Mouse (Mus musculus) lung, postnatal 14 days (tissue): ENCODE measurements around the gene Igsf9.

Experiments used
- DNase-seq: peaks from one replicate; pipeline ENCODE4 v3.0.0; 2021

The Igsf9 gene

DNA sequence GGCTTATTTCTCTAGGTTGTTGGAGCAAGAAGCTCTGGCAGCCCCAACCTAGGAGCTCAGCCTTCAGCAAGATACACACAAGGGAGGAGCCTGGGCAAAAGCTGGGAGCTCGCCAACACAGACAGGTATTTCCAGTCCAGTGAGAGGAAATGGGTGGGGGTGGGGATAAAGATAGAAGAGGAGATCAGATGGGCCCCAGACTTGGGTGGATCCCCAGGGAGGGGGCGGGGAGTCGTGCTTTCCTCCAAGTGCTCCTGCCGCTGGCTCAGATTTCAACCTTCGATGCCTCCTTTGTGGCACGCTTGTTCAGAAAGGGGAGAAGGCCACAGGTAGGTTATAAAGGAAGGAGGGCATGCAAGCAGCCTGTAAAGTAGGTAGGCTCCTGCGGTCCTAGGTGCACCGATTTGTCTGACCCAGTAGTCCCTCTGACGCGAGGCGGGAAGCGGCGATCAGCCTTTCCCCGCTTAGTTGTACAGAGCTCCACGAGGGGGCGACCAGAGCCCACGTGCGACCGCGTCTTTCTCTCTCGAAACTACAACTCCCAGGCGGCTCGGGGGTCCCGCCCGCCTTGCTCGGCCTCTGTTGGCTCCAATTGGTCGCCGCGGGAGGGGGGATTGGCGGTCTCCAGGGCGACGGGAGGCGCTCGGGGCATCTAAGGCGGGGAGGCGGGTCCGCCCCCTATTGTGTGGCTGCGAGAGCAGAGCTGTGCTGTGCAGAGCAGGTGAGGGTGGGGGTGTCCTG lies at the start of gene Igsf9:
Gene Igsf9, plus strand, starts transcription at position 249 of the 741 bp plus-strand sequence.
- DNase-seq = peak; percentile 89

- DNase-seq = peak; percentile 45
Measured at GRCm38 (mm10) chr1:172431836-172432586, 49.6 kb upstream of the Igsf9 start.

GRCm38 (mm10) chr1:172432587-172432955 lies 49.0 kb upstream of the Igsf9 start:
- no peak for DNase-seq

DNA sequence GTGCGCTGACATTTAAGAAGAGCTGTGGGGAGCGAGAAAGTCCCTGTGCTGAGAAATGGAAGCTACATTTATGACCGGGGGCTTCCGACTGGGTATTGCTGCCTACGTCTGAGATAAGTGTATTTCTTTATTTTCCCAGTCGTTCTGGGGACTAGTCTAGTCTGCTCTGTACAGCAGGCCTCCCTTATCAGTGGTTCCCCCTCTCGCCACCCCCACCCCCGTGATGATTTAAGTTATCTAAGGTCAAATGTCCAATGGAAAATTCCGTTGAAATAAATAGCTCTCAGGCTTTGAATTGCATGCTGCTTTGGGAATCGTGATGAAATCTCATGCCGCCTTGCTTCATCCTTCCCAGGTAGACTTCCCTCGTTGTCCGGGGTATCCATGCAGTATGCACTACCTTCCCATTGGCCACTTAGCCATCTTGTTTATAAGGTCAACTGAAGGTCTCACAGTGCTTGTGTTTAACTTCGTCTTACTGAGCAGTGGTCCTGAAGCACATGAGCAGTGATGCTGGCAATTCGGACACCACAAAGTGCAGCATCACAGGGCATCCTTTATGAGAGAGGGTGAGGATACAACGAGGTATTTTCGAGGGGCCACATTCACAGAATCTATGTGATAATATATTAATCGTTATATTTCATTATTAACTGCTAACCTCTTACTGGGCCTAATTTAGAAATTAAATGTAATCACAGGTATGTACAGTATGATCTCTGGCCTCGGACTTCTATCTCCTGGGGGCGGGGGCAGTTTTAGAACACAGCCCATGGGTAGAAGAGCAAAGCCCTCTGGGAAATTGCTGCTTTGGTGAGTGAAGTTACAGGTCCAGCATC lies 48.4 kb upstream of the Igsf9 start:
- no peak for DNase-seq

- DNase-seq = no peak
Measured at GRCm38 (mm10) chr1:172433851-172434165, 47.8 kb upstream of the Igsf9 start.

DNA sequence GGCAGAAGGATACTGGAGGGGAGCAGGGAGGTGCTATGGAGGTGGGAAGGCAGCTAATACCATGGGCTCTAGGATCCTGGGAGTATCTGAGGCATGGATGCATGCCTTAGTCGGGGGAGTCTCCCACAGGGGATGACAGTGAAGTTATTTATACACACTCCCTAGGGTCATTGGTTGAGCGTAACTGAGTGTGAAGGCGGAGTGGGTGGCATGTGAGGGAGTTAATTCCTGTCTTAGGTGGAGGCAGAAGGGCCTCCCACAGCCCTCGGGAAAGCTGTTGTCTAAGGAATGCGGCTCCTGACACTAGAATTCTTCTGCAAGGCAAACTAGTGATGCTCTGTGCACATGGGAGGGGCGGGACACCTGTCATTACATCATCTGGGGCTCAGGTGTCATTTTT lies 44.8 kb upstream of the Igsf9 start:
- DNase-seq = no peak

- no peak for DNase-seq
Measured at GRCm38 (mm10) chr1:172438621-172439020, 43.0 kb upstream of the Igsf9 start.

GRCm38 (mm10) chr1:172440521-172440920 lies 41.1 kb upstream of the Igsf9 start:
- DNase-seq = no peak

GRCm38 (mm10) chr1:172441935-172442445 lies 39.6 kb upstream of the Igsf9 start:
- no peak for DNase-seq

GRCm38 (mm10) chr1:172450226-172450625 lies 31.4 kb upstream of the Igsf9 start:
- no peak for DNase-seq

GRCm38 (mm10) chr1:172450848-172451470 lies 30.6 kb upstream of the Igsf9 start:
- DNase-seq = no peak

GRCm38 (mm10) chr1:172452911-172453310 lies 28.7 kb upstream of the Igsf9 start:
- no peak for DNase-seq

DNA sequence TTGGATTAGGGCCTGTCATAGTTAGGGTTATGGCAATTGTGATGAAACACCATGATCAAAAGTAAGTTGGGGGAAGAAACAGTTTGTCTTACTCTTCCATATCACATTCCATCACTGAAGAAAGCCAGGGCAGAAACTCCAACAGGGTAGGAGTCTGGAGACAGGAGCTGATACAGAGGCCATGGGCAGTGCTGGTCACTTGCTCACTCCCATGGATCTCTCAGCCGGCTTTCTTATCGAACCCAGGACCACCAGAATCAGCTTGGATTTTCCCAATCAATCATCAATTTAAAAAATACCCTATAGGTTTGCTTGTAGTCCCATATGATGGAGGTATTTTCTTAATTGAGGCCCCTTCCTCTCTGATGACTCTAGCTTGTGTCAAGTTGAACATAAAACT lies 27.8 kb upstream of the Igsf9 start:
- DNase-seq = no peak

DNA sequence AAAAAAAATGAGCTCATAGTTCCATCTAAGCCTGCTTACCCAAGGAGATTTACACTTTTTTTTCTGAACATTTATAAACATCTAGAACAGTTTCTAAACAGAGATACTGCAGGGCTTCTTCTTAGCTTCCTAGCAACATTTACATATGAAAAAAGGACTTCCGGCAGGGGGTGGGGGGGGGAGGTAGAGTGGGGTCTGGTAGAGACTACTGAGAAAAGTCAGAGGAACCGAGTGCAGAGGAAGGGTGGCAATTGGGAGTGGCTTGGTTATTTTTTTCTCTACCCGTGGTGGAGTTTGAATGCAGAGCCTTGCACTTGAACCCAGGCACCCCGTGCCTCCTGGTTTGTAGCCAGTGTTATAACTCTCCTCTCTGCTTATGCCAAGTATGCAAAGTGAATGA lies 26.2 kb upstream of the Igsf9 start:
- DNase-seq = no peak

- DNase-seq = peak; percentile 8
Measured at GRCm38 (mm10) chr1:172456001-172456677, 25.4 kb upstream of the Igsf9 start.

DNA sequence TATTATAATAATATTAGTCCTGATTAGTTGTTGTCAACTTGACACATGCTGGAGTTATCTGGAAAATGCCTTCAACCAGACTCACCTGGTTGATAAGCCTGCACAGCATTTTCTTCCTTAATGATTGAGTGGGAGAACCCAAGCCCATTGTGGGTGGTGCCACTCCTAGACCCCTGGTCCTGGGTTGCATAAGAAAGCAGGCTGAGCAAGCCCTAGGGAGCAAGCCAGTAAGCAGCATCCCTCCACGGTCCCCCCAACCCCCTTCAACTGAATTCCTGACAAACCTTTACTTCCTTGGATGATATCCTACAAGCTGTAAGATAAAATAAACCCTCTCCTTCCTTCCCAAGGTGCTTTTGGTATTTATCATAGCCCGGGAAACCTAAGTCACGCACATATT lies 24.4 kb upstream of the Igsf9 start:
- no peak for DNase-seq

- no peak for DNase-seq
Measured at GRCm38 (mm10) chr1:172458041-172458440, 23.5 kb upstream of the Igsf9 start.

DNA sequence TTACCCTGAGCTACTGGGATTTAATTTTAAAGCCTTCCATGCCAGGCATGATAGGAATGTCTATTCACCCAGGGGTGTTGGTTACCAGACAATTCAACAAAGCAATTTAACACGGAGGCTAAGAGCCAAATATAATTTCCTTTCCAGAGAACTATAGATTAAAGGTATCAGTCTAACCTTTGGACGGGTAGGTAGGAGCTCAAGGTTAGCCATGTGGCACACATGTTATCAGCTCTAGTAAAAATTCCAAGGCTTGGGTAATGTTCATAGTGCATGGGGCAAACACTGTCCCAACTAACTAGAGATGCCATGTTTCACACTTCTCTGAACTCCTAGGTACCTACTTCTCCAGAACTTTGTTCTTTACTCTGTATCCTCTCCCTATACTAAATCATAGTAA lies 20.0 kb upstream of the Igsf9 start:
- DNase-seq = no peak

DNA sequence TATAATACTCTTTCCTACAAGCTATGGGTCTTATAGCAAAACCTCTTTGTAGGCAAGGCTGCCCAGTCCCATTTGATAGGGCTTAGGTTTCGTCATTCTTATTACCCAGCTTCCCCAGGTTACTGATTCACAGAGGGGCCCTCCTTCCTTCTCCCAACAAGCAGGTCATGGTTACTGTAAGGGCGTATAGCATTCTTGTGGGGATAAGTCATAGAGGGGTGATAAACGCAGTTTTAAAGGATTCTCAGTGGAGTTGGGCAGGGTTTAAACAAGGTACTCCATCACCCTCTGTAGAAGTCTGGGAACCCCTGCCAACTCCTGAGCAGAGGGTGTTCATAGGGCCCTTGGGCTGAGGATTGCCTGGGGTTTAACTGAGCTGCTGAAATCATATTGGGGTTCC lies 19.1 kb upstream of the Igsf9 start:
- no peak for DNase-seq

DNA sequence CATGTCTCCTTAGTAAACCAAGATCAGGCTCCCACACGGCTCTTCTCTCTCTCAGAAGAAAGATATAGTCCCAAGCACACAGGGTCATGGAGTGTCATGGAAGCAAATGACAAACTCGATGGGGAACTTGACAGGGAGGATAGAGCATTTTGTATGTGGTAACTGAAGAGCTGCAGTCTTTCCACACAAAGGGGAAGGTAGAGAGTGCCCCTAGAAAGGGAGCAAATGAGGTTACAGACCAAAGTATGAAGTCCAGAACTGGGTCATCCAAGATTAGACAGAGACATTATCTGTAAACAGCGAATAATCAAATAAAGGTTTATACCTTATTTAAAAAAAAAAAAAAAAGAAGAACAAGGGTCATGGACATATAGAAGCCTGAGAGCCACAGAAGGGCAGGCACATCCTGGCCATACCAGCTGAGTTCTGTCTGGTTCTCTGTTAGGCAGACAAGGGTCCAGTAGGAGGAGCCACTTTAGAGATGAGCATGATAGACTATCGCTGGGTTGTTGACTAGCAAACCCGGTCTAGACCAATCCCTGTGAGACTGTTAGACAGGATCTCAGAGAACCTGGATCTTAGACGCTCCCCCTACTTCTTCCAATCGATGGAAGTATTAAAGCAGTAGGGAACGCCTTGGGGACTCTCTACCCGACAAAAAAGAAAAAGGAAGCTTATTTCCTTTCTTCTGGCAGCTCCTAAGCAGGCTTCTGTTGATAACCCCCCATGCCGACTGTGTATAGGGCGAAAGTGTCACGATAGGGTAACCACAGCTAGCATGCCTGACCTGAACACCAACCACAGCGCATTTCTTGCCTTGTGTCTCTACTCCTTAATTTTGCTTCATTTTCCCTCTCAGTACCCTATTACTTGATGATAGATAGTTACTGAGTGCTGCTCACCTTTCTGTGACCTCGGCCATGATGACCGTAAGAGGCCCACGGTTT lies 17.9 kb upstream of the Igsf9 start:
- DNase-seq = no peak

DNA sequence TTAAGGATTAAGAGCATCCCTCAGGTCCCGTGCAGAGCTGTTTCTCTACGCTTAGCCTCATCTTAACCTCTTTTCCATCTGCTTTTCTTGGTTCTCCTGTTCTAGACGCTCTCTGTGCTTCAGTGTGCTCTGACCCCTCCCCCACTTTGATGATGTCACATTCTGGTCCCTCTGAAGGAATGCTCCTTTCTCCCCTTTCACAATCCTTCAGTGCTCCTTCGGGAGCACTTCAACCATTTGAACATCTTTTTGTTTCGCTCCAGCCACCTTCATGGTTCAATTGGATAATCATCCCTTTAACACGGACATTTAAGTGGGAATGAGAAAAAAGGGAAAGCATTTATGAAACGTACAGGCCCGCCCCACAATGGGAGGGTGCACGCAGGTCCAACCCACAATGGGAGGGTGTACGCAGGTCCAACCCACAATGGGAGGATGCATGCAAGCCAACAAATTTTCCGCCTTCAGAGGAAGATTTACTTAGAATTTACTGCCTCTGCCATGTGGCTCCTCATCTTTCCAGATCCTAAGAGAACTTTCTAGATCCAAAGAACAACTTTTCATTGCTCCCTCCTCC lies 13.2 kb upstream of the Igsf9 start:
- DNase-seq = no peak
